Mouse (Mus musculus): ENCODE results near the gene Pgls.
A peak's percentile ranks its signal among the peaks of the same experiment; 100 is the strongest.

Gene Pgls

DNA sequence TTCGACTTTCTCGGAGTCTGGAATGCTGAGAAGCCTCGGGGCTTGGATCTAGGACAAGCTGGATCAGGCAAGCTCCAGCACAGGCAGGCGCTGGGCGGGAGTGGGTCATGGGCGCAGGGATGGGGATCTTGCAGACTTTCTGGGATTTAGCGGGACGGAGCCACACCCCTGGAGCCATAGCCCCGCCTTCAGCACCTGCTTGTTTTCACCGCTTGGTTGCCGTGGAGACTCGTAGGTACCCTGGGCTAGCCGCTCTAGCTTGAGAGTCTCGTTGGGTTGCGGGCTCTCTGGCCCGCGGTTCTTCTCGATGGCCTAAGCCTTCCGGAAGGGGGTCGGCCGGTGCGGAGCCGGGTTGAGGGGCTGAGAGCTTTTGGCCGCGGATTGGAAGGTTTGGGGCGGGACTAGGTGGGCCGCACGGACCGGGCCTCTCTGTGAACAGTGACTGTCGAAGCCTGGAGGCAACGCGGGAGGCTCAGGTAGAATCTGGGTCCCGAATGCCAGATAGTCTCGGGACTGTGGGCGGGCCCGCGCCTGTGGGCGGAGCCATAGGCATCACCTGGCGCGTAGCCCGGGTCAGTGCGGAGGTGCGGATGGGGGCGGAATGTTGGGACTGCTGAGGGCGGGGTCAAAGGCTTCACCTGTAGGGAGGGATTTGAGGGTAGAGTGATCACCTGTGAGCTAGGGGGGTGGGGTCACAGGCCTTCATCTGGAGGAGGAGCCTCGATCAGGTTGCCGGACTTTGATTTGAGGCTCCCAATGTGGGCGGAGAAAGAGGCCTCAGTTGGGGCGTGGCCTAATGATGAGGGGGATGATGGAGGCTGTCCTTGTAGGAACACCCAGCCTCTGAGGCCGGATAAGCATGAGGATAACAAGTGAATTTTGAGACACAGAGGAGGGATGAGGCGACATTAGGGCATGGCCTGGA, 22.3 kb upstream of the Pgls start:
- peak in 1 of 2 experiments; percentile 45 for DNase-seq (ENCODE audit: low spot score in 2 of 2)

- peak; percentile 83 to 84 for DNase-seq (ENCODE audit: low spot score in 2 of 2)
Measured at GRCm38 (mm10) chr8:71570291-71570954, 21.6 kb upstream of the Pgls start.

DNA sequence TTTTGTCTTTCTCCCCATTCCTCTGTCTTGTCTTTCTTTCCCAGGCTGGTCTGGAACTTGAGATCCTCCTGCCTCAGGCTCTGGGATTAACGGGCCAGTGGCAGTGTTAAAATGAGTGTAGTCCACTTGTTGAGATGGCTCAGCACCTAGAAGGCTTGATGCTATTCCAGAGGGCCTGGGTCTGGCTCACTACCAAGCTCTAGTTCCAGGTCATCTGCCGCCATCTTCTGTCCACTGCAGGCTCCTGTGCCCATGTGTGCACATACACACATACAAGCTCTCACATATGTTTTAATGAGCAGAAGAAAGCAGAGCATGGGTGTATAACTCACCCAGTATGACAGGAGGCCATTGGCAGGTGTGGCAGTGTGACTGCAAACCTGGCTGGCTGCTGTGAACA, 19.9 kb upstream of the Pgls start:
- DNase-seq (ENCODE audit: low spot score in 2 of 2), result no peak

DNA sequence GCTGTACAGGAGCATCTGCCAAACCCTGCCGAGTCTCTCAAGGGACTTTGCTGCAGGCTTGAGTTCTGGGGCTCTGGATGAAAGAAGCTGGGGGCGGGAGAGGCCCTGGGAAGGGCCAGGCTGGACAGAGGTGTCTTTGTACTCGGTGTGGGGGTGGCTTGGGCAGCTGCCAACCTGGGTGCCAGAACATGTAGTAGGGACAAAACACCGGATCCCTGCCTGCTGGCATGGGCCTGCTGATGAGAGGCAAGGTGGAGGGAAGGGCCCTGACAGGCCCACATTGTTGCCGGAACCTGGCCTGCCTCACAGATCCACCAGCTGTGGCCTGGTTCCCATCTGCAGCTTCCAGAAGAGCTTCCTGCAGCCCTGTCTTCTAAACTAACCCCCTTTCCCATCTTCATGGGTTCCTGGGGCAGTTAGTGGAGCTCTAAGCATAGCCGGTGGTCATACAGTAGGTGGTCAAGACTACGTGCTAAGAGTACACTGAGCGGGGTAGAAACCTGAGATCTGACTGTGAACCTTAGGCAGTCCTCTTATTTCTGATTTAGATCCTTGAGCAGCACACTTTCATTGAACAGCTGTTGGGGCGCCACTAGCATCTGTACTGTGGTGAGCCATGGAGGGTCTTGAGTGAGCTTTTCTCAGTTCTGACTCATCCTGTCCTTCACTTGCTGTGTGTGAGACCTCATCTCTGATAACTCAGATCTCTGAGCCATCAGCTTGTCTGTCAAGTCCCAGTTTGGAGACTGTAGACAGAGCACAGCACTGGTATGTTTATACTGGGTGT, 18.9 kb upstream of the Pgls start:
- DNase-seq (ENCODE audit: low spot score in 2 of 2), result no peak

DNA sequence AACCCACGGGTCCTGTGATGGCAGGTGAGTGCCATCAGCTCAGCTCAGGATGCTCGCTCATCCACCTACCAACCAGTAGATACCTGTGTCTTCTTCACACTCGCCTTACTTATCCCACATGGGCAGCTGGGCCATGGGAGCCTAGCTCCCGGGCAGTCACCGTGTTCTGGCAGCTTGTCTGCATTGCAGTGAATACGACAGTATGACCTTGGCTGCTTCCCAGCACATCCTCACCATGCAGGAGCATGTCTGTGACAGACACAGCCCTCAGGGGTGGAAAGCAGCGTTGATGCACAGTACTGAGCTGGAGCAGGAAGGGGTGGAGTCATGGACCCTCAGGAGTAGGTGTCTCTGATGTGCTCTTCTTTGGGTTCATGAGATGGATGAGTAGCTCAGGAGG, 17.6 kb upstream of the Pgls start:
- no peak for DNase-seq (ENCODE audit: low spot score in 2 of 2)

- DNase-seq (ENCODE audit: low spot score in 2 of 2), result no peak
Measured at GRCm38 (mm10) chr8:71575020-71575419, 17.0 kb upstream of the Pgls start.

DNA sequence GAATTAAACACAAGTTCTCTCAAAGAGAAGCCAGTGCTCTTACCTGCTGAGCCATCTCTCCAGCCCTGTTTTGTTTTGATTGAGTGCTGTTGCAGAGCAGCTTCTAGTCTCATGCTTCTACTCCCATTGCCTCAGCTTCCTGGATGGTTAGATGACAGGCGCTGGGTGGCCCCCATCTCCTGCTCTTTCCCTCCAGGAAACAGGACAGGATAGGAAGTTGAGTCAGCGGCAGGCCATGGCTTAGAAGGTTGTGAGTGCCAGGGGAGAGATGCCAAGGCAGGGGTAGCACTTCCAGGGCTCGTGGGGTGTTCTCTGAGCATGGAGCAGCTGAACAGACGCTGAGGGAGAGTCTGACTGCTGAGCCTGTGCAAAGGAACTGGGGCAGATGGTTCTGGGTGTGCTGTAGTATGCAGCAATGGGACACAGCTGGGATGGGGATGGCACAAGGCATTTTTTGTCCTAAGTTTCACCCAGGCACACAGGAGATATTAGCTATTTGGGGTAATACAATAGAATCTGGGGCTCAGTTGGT, 14.1 kb upstream of the Pgls start:
- DNase-seq (ENCODE audit: low spot score in 2 of 2), result no peak

DNA sequence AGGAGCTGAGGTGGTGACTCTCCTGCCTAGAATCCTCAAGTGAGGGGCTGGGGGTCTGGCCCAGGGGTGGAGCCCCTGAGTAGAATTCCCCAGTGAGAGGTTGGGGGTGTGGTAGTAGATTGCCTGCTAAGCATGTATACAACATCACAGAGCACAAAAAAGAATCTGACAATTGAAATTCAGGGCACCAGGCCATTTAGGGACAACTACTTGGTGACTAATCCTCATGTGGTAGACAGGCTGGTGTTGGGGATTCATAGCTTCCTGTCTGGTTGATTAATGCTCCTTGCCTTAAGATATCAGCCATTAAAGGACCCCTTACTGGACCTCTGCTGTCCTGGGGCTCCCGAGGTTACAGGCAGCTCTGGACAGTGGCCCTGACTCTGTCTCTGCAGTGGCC, 13.0 kb upstream of the Pgls start:
- no peak for DNase-seq (ENCODE audit: low spot score in 2 of 2)

GRCm38 (mm10) chr8:71579476-71579875, 12.5 kb upstream of the Pgls start:
- DNase-seq (ENCODE audit: low spot score in 2 of 2), result no peak

DNA sequence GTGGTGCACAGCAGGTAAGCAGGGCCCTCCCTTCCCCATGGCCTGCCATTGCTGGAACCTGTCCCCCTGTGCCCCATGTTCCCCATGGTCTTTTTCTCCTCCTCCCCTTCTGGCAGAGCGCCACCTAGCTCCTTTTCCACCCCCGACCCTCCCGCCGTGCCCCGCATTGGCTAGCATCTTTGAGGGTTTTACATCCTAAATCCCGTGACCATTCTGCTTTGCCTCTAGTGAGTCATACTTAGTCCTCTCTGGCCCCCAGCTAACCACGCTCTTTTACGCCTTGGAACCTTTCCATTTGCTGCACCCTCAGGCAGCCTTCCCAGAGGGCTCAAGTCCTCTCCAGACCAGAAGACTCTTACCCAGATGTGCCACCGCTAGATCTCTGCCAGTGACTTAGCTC, 11.8 kb upstream of the Pgls start:
- no peak for DNase-seq (ENCODE audit: low spot score in 2 of 2)

DNA sequence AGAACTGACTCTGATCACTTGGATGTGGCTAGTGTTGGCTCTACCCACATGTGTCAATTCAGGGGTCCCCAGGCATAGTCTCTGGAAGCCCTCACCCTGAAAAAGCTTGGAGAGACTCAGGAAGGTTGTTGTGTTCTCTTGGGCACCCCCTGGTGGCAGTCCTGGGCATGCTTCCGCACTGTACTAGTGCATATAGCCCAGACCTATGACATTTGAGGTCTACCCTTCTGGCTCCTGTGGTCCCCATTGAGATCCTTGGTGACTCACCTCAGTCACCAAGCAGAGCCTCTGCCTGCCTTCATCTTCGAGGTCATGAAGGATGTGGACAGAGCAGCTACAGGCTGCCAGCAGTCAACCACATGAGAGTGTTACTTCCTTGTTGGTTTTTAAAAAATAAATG, 5.1 kb upstream of the Pgls start:
- DNase-seq (ENCODE audit: low spot score in 2 of 2), result peak in 1 of 2 experiments; percentile 67

GRCm38 (mm10) chr8:71588762-71589161, 3.2 kb upstream of the Pgls start:
- DNase-seq (ENCODE audit: low spot score in 2 of 2), result no peak

DNA sequence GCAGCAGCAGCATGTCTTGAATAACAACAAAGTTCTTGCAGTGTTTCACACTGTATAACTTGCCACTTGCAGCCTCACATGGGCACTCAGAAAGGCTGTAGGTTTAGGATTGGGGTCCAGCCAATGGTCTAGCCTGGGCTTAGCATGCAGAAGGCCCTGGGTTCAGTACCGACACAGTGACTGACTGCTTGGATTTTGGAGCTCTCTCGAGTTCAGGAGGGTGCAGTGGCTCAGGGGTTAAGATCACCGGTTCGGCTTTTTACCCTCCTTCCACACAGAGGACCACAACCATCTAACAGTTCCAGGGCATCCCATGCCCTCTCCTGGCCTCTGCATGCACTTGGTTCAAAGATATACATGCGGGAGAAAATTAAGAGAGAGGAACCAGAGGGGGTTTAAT, 959 bp upstream of the Pgls start:
- DNase-seq (ENCODE audit: low spot score in 2 of 2), result no peak

GRCm38 (mm10) chr8:71592374-71593170, 596 bp downstream of the Pgls start:
- DNase-seq (ENCODE audit: low spot score in 2 of 2), result peak; percentile 72 to 77

GRCm38 (mm10) chr8:71593556-71594323, 1.8 kb downstream of the Pgls start:
- no peak for DNase-seq (ENCODE audit: low spot score in 2 of 2)

GRCm38 (mm10) chr8:71594324-71594722, 2.3 kb downstream of the Pgls start:
- no peak for DNase-seq (ENCODE audit: low spot score in 2 of 2)

- peak; percentile 86 to 97 for DNase-seq (ENCODE audit: low spot score in 2 of 2)
Measured at GRCm38 (mm10) chr8:71595862-71596261, 3.9 kb downstream of the Pgls start.

DNA sequence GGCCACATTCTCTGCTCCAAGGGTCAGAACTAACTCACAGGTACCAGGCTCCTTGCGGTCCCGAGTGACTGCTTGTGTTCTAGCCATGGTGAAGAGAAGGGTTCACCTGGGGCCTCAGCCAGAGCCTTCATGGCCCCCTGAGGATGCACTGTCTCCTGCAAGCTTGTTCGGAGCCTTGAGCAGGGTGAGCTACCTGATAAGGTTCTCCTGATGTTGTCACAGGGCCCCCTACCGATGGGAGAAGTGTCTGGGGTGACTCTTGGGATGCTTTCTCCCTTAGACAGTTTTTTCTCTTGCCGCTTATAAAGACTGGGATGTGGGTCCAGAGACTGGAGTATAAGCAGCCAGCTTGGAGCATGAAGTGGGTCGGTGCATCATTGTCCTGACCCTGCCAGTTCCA, 4.4 kb downstream of the Pgls start:
- no peak for DNase-seq (ENCODE audit: low spot score in 2 of 2)

DNA sequence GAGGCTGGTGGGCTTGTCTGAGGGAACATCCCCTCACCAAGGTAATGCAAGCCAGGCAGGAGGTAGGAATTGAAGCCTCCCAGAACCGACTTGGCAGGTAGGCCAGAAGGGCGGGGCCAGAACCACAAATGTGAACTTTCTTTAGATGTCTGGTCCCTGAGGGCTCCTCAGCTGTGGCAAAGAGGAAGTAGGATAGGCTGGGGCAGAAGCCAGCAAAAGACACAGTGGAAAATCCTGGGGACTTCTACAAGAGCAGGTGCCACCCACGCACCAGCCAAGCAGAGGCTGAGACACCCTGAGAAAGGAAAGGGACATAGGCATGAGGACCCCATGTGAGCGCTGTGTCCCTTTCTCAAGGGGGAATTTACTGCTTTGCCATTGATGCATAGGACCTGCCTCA, 4.8 kb downstream of the Pgls start:
- no peak for DNase-seq (ENCODE audit: low spot score in 2 of 2)

DNA sequence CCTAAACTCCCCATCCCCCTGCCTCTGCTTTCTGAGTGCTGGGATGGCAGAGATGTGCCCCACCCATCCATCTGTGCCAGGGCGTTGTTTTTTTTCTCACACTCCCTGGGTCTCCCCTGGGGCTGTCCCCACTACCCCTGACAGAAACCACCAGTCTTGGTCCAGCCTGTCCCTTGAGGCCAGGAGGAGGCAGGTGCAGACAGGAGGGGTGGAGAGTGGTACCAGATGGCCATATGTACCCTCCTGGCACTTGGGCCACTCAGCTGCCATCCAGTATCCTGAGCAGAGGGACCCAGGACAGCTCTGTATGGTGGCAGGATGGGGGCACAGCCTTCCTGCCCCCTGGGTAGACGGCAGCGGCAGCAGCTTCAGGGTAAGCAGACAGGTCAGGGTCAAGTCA, 5.5 kb downstream of the Pgls start, which contains the start of gene Fam129c:
TSS of gene Fam129c (plus strand) at position 198 of the 400 bp plus-strand sequence.
- no peak for DNase-seq (ENCODE audit: low spot score in 2 of 2)

Data from thymus, postnatal 10 days (tissue).